Mouse (Mus musculus) liver, embryonic 11.5 days (tissue): ENCODE measurements around the gene Irf2. TPM values are rescaled to one million over a fixed set of nuclear protein-coding genes. Genes with fewer than 3 reads are reported as not detected.
A peak's percentile ranks its signal among the peaks of the same experiment; 100 is the strongest.

ENCODE experiments used
- ATAC-seq: fragments of 200-750 bp; cut with Nextera tagmentation; replicated peaks from 2 replicates; pipeline ENCODE4 v1.8.0; 2017; ENCODE audit warnings: moderate number of reproducible peaks, mild to moderate bottlenecking, moderate TSS enrichment, moderate library complexity; ENCODE audit not compliant: low FRiP score
- DNase-seq: peaks from one replicate; pipeline ENCODE4 v3.0.0-alpha.2; 2017; ENCODE audit warnings: low spot score
- H3K27ac ChIP-seq: fragments of 300-500 bp; sonication (generic); 2 replicates; pipeline ENCODE4 v1.5.1; 2014; ENCODE audit warnings: mild to moderate bottlenecking, low read depth, low read length, control low read depth
- H3K27me3 ChIP-seq: fragments of 300-500 bp; sonication (generic); replicated peaks from 2 replicates; pipeline ENCODE4 v1.6.1; 2014; ENCODE audit warnings: low read length, mixed read lengths; ENCODE audit not compliant: control insufficient read depth, insufficient read depth
- H3K36me3 ChIP-seq: fragments of 300-500 bp; sonication (generic); 2 replicates; pipeline ENCODE4 v1.6.1; 2014; ENCODE audit warnings: mild to moderate bottlenecking, low read length, moderate library complexity, mixed read lengths; ENCODE audit not compliant: control insufficient read depth, insufficient read depth
- H3K4me1 ChIP-seq: fragments of 300-500 bp; sonication (generic); replicated peaks from 2 replicates; pipeline ENCODE4 v1.6.1; 2014; ENCODE audit warnings: low read length, mixed read lengths; ENCODE audit not compliant: control insufficient read depth, insufficient read depth
- H3K4me2 ChIP-seq: fragments of 300-500 bp; sonication (generic); 2 replicates; pipeline ENCODE4 v1.6.1; 2014; ENCODE audit warnings: mild to moderate bottlenecking, control low read depth, moderate library complexity
- H3K4me3 ChIP-seq: fragments of 300-500 bp; sonication (generic); 2 replicates; pipeline ENCODE4 v1.5.1; 2014; ENCODE audit warnings: low read depth, low read length, control low read depth
- H3K9ac ChIP-seq: fragments of 300-500 bp; sonication (generic); 2 replicates; pipeline ENCODE4 v1.6.1; 2014; ENCODE audit warnings: low read depth, low read length, control low read depth
- H3K9me3 ChIP-seq: fragments of 300-500 bp; sonication (generic); 2 replicates; pipeline ENCODE4 v1.6.1; 2016; ENCODE audit warnings: low read length, inconsistent platforms, mixed read lengths; ENCODE audit not compliant: control insufficient read depth
- WGBS: fragments of 180-500 bp; shearing (Covaris S2); extraction: QIAGEN DNeasy Blood & Tissue Kit; methylation state at CpG from one replicate; pipeline ENCODE4 v1.1.7; 2014; 5-methylcytosine and 5-hydroxymethylcytosine counted together
- polyA plus RNA-seq: library from polyadenylated mRNA; unstranded; fragments of >200 nt; fragmentation: Nextera tagmentation; extraction: Ambion mirVana; gene quantifications from 2 replicates; pipeline ENCODE4 v1.2.1, GENCODE M21; 2014

The Irf2 gene
- polyA plus RNA-seq, 1 experiment from 2014 or later: 19.7 TPM

DNA sequence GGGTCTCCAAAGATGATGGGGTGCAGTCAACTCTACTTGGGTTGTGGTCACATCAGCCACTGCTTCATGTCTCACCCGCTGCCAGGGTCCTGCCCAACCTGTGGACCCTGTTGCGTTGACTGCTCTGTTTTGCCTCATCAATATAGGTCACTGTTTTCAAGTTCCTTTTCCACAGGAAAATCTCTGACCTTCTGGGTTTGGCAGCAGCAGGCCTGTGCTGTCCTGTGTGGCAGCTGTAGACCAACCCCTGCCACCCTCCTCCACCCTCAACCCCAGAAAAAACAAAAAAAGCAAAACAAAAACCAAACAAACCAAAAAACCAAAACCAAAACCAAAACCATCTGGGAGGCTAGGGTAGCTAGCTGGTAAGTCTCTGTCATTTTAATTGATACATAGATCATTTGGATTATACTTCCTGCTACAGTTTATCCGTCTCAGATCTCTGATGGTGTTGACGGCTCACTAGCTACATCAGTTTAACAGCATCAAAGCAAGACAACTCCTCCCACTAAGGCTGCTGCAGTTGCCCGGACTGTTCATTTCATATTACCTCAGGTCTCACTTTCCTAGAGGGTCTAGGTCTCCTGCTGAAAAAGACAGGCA is 16.3 kb downstream of the Irf2 start:
- WGBS: 79% methylated on average over 5 of the region's 5 CpGs
- DNase-seq: no peak
- Histone ChIP-seq H3K4me3 (no peak overlapping the region), H3K9me3 (no peaks in the 10 kb centered on the region), H3K4me1 (peaks cover 22% of the 10 kb centered on the region), H3K27me3 (no peaks in the 10 kb centered on the region), H3K9ac (no peak overlapping the region), H3K36me3 (peaks cover 2% of the 10 kb centered on the region), H3K4me2 (no peak overlapping the region), H3K27ac (no peak overlapping the region)
- ATAC-seq: no peak

DNA sequence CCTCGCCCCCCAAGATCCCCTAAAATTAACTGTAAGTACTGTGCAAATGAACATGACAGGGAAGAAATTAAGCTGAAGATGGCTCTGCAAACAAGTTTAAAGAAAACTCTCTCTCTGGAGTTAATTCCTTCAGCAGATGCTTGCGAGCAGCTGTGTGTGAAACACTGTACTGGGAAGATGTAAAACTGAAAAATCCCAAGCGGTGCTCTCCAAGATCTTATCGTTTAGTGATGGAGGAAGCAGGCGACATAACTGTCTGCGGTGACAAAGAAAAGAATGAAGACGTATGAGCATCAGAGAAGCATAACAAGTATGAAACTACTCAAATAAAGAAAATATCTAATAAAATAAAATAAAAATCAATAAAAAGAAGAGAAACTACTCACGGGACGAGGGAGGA is 18.1 kb downstream of the Irf2 start:
- no peak for DNase-seq
- no peaks in the 10 kb centered on the region for H3K9me3 ChIP-seq
- no peak overlapping the region for H3K4me2 ChIP-seq
- ATAC-seq: no peak
- peaks cover 2% of the 10 kb centered on the region for H3K36me3 ChIP-seq
- no peaks in the 10 kb centered on the region for H3K27me3 ChIP-seq
- H3K4me1 ChIP-seq: peaks cover 31% of the 10 kb centered on the region
- H3K9ac ChIP-seq: no peak overlapping the region
- no peak overlapping the region for H3K4me3 ChIP-seq
- 86% methylated on average over 9 of the region's 9 CpGs for WGBS
- H3K27ac ChIP-seq: no peak overlapping the region

DNA sequence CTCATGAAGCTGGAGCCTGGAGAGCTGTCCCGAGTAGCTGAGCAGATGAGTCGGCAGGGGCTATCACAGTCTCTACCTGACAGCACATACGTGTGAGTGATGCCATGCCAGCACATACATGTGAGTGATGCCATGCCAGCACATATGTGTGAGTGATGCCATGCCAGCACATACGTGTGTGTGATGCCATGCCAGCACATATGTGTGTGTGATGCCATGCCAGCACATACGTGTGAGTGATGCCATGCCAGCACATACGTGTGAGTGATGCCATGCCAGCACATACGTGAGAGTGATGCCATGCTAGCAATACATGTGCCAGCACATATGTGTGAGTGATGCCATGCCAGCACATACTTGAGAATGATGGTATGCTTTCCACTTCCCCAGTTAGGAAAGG is 18.6 kb downstream of the Irf2 start:
- no peak overlapping the region for H3K9ac ChIP-seq
- H3K36me3 ChIP-seq: peaks cover 2% of the 10 kb centered on the region
- no peak for ATAC-seq
- 83% methylated on average over 7 of the region's 7 CpGs for WGBS
- DNase-seq: no peak
- H3K4me2 ChIP-seq: no peak overlapping the region
- no peaks in the 10 kb centered on the region for H3K27me3 ChIP-seq
- no peak overlapping the region for H3K27ac ChIP-seq
- no peaks in the 10 kb centered on the region for H3K9me3 ChIP-seq
- H3K4me3 ChIP-seq: no peak overlapping the region
- H3K4me1 ChIP-seq: peaks cover 31% of the 10 kb centered on the region

DNA sequence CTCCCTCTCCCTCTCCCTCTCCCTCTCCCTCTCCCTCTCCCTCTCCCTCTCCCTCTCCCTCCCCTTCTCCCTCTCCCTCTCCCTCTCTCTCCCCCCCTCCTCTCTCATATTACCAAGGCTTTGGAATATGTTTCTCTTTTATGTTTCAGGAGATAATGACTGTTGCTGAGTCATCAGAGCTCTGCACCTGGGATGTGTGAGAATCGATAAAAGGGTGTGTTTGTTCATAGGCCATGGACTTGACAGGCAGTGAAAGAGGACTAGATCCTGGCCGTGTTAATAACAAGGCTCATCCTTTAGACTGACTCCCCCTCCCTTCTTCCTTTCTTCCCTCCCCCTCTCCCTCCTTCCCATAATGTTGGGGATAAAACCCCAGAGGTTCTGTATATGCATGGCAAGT is 19.1 kb downstream of the Irf2 start:
- no peak overlapping the region for H3K4me3 ChIP-seq
- ATAC-seq (peak; percentile 81), DNase-seq (no peak)
- WGBS: 45% methylated on average over 2 of the region's 2 CpGs
- peaks cover 2% of the 10 kb centered on the region for H3K36me3 ChIP-seq
- no peaks in the 10 kb centered on the region for H3K27me3 ChIP-seq
- H3K4me1 ChIP-seq: peaks cover 31% of the 10 kb centered on the region
- no peaks in the 10 kb centered on the region for H3K9me3 ChIP-seq
- 0 out of 2 replicates have a peak overlapping the region, but pooled peaks have one; percentile 3 for H3K27ac ChIP-seq
- peak overlapping the region; percentile 22; the same call in 1 of the 2 replicates for H3K4me2 ChIP-seq
- no peak overlapping the region for H3K9ac ChIP-seq

DNA sequence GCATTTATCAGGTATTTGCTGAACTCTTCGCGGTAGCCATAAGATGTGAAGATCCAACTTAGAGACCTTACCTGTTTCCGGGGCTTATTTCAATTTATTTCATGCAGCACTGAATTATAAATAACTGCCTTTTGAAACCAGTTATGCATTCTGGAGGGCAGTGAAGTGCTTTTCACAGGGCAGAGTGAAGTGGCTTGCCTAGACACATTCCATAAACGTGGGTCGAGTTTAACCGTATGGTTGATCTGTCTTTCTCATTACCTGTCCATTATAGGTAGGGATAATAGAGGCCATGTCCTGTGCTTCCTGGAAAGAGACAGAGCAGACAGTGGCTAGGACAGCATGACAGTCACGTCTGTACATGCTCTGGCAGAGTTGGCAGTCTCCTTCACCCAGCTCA is 20.0 kb downstream of the Irf2 start:
- Histone ChIP-seq H3K4me2 (no peak overlapping the region), H3K9ac (no peak overlapping the region), H3K9me3 (no peaks in the 10 kb centered on the region), H3K36me3 (peaks cover 2% of the 10 kb centered on the region), H3K27ac (no peak overlapping the region), H3K27me3 (no peaks in the 10 kb centered on the region), H3K4me3 (no peak overlapping the region), H3K4me1 (peaks cover 33% of the 10 kb centered on the region)
- 90% methylated on average over 7 of the region's 7 CpGs for WGBS
- DNase-seq (no peak), ATAC-seq (no peak)

DNA sequence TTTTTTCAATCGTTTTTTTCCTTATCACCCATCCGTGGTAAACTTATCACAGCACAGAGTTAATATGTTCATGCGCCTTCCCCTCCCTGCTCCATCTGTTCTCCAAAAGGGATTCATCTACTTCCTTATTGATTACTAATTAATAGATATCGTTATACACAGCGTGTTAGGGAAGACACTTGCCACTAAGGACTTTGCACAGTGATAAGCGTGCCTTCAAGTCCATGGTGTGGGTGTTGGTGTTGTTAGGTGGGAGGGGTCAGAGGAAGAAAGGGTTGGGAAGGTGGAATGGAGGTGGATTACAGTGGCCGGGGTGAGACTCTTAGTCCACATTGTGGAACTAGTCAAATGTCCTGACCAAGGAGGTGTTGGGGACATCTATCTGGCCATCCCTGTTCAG is 21.2 kb downstream of the Irf2 start:
- DNase-seq (no peak), ATAC-seq (no peak)
- no peaks in the 10 kb centered on the region for H3K27me3 ChIP-seq
- H3K9ac ChIP-seq: no peak overlapping the region
- H3K27ac ChIP-seq: no peak overlapping the region
- no peak overlapping the region for H3K4me3 ChIP-seq
- H3K36me3 ChIP-seq: peaks cover 2% of the 10 kb centered on the region
- WGBS: 75% methylated on average over 7 of the region's 7 CpGs
- H3K9me3 ChIP-seq: no peaks in the 10 kb centered on the region
- no peak overlapping the region for H3K4me2 ChIP-seq
- peaks cover 41% of the 10 kb centered on the region for H3K4me1 ChIP-seq

DNA sequence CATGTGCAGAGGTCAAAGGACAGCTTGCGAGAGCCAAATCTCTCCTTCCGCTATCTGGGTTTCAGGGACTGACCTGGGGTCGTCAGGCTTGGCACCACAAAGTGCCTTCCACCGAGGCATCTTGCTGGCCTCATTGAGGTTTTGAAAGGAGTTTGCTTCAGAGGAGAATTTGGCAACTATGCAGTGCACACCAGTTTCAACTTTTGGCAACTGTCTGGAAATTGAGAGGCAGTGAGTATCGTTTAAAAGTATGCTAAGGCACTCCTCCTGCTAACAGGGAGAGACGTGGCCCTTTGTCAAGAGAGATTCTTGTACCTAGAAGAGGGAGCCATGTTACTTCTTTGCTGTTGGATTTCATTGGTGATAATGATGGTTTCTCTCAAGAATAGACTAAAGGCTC is 21.9 kb downstream of the Irf2 start:
- peaks cover 41% of the 10 kb centered on the region for H3K4me1 ChIP-seq
- H3K36me3 ChIP-seq: peaks cover 2% of the 10 kb centered on the region
- no peaks in the 10 kb centered on the region for H3K27me3 ChIP-seq
- DNase-seq (no peak), ATAC-seq (no peak)
- no peaks in the 10 kb centered on the region for H3K9me3 ChIP-seq
- WGBS: 77% methylated on average over 6 of the region's 6 CpGs
- H3K27ac ChIP-seq: no peak overlapping the region
- H3K9ac ChIP-seq: no peak overlapping the region
- no peak overlapping the region for H3K4me2 ChIP-seq
- H3K4me3 ChIP-seq: no peak overlapping the region

DNA sequence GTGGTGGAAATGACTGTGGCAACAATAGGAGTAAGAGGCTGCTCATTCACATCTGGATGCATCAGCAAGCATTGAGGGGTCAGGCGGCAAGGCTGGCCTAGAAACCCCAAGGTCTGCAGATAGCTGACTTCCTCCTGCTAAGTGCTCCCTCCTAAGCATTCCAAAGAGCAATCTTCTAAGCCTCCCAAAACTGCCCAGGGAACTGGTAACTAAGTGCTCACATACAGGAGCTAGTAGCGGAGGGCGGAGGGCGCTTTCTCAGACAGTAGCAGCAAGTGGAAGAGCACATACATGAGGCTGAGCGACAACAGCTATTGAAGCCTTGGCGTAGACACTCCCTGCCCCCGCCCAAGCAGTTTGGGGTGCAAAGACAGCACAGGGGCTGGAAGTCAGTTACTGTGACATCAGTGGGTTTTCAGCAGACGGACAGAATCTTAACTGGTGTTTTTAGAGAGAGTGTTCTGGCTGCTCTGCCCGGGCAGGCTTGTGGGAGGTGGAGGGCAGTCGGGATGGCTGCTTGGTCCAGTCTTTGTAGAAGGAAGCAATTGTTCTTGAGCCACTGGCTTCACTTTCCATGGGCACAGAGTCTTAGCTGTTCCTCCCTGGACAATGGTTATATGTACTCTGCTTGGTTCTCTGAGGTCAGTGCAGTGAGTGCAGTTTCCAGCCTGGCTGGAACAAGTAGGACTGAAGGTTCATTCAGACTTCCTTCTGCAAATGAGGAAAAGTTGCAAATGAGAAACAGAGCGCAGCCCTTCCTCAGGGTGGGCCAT is 30.1 kb downstream of the Irf2 start:
- ATAC-seq (no peak), DNase-seq (no peak)
- H3K4me2 ChIP-seq: no peak overlapping the region
- H3K36me3 ChIP-seq: no peaks in the 10 kb centered on the region
- H3K4me1 ChIP-seq: peaks cover 14% of the 10 kb centered on the region
- 73% methylated on average over 11 of the region's 11 CpGs for WGBS
- no peak overlapping the region for H3K4me3 ChIP-seq
- H3K9ac ChIP-seq: no peak overlapping the region
- H3K27ac ChIP-seq: no peak overlapping the region
- H3K27me3 ChIP-seq: no peaks in the 10 kb centered on the region
- no peaks in the 10 kb centered on the region for H3K9me3 ChIP-seq
